In genomic region chr15:12230243-12230935, GRCm38 (mm10) we compare ENCODE assay signal across 8 mouse cellular contexts. TPM values are rescaled to one million over a fixed set of nuclear protein-coding genes. Genes with fewer than 3 reads are reported as not detected.
DNase-seq lines count a peak whose midpoint lies in the region; ATAC-seq and TF ChIP-seq lines count a peak whose summit lies in the region.

No protein-coding gene starts in this region.

- no peak for ATAC-seq in kidney, postnatal 0 days (replicated peaks; ENCODE audit: low FRiP score, low read depth)
- ATAC-seq in limb, embryonic 14.5 days (ENCODE audit: low FRiP score, low read depth): peak; percentile 54; the same call in 1 of the 2 replicates

- no peaks in the 10 kb centered on the region for H3K9me3 ChIP-seq in kidney, postnatal 0 days (replicated peaks; ENCODE audit: low read length)
- H3K9me3 ChIP-seq in limb, embryonic 14.5 days (ENCODE audit: control insufficient read depth, low read length): no peaks in the 10 kb centered on the region

- H3K27me3 ChIP-seq in kidney, postnatal 0 days (ENCODE audit: insufficient read depth, low read length): no peaks in the 10 kb centered on the region
- H3K27me3 ChIP-seq in limb, embryonic 14.5 days (ENCODE audit: control insufficient read depth, insufficient read depth, low read length): no peaks in the 10 kb centered on the region

- DNase-seq in kidney, postnatal 0 days (ENCODE audit: low spot score): peak; percentile 43
- no peak for DNase-seq in kidney, postnatal 4 days
- DNase-seq in ZHBTc4 (ENCODE audit: low read depth, low spot score): peak; percentile 44
- DNase-seq in limb, embryonic 14.5 days (ENCODE audit: low spot score): peak; percentile 59
- peak; percentile 71 to 77 for DNase-seq in thymus, adult 18-20 months
- no peak for DNase-seq in cerebellum, adult 9-10 months
- DNase-seq in embryo, embryonic 10.5 days (ENCODE audit: low spot score): no peak
- no peak for DNase-seq in layer of hippocampus, adult 8-10 months (ENCODE audit: low spot score in 2 of 2)

- H3K27ac ChIP-seq in kidney, postnatal 0 days: no peak overlapping the region
- H3K27ac ChIP-seq in limb, embryonic 14.5 days (replicated peaks; ENCODE audit: low read depth, low read length): no peak overlapping the region

- H3K4me2 ChIP-seq in kidney, postnatal 0 days (ENCODE audit: low read length): no peak overlapping the region
- no peak overlapping the region for H3K4me2 ChIP-seq in limb, embryonic 14.5 days (replicated peaks; ENCODE audit: low read depth, low read length, severe bottlenecking)

- TF ChIP-seq CTCF in kidney, postnatal 0 days (IDR thresholded peaks at IDR 0.05; ENCODE audit: low read depth): no peak

- no peak for TF ChIP-seq POLR2A in limb, embryonic 14.5 days (IDR thresholded peaks at IDR 0.05; ENCODE audit: borderline replicate concordance, extremely low read depth, insufficient read depth, insufficient read length)

- H3K9ac ChIP-seq in kidney, postnatal 0 days (ENCODE audit: low read depth, low read length): no peak overlapping the region
- no peak overlapping the region for H3K9ac ChIP-seq in limb, embryonic 14.5 days (ENCODE audit: low read depth, low read length, severe bottlenecking)

- no peak overlapping the region for H3K4me3 ChIP-seq in kidney, postnatal 0 days (replicated peaks; ENCODE audit: low read depth, low read length)
- no peak overlapping the region for H3K4me3 ChIP-seq in limb, embryonic 14.5 days (replicated peaks; ENCODE audit: low read length)

- H3K4me1 ChIP-seq in kidney, postnatal 0 days (replicated peaks; ENCODE audit: insufficient read depth, low read length): peaks cover 6% of the 10 kb centered on the region; the same call in 1 of the 2 replicates
- peaks cover 8% of the 10 kb centered on the region; the same call in 1 of the 2 replicates for H3K4me1 ChIP-seq in limb, embryonic 14.5 days (ENCODE audit: control insufficient read depth, insufficient read depth, low read length)

- H3K36me3 ChIP-seq in kidney, postnatal 0 days (ENCODE audit: insufficient read depth, low read length): peaks cover 11% of the 10 kb centered on the region
- H3K36me3 ChIP-seq in limb, embryonic 14.5 days (ENCODE audit: control insufficient read depth, insufficient read depth, low read length): peaks cover 26% of the 10 kb centered on the region

- 51% methylated on average over 12 of the region's 12 CpGs for WGBS in kidney, postnatal 0 days
- WGBS in limb, embryonic 14.5 days: 47% methylated on average over 12 of the region's 12 CpGs

RNA-seq across cellular contexts. Expression of gene Mtmr12, which starts 25.6 kb away (rescaled TPM):
- polyA plus RNA-seq in kidney, postnatal 0 days (2015; fragmentation: Nextera tagmentation; extraction: Ambion mirVana): 12.5 and 13.2 TPM in 2 replicates
- polyA plus RNA-seq in limb, embryonic 14.5 days (2012; rRNA removed): 20.7 and 25.2 TPM in 2 replicates
- polyA plus RNA-seq in limb, embryonic 14.5 days (2014; fragmentation: Nextera tagmentation; extraction: Ambion mirVana): 16.6 and 18.2 TPM in 2 replicates
- 10 to 100 TPM; 56.7 to 62.5 (median 59.0) TPM for total RNA-seq in layer of hippocampus, adult 8-10 months (2022)

Comparison
In these comparisons a context has a peak if more than half of its experiments do, and no peak if none do; other contexts are left out.
1. DNase-seq: peak in kidney, postnatal 0 days (single experiment), ZHBTc4 (single experiment), limb, embryonic 14.5 days (single experiment) and thymus, adult 18-20 months (2 of 2); none in kidney, postnatal 4 days (0 of 2), cerebellum, adult 9-10 months (single experiment), embryo, embryonic 10.5 days (single experiment) and layer of hippocampus, adult 8-10 months (0 of 2).